Mouse (Mus musculus): ENCODE measurements around the gene Ctnnd1. TPM values are rescaled to one million over a fixed set of nuclear protein-coding genes. Genes with fewer than 3 reads are reported as not detected.

Gene Ctnnd1
- polyA plus RNA-seq, 1 experiment from 2014 or later, result 18.6 TPM

- Histone ChIP-seq H3K27me3 (replicated peaks) (no peaks in the 10 kb centered on the region), H3K9me3 (replicated peaks) (no peaks in the 10 kb centered on the region), H3K36me3 (peaks cover 45% of the 10 kb centered on the region), H3K4me2 (peak overlapping the region; percentile 87), H3K4me1 (peaks cover 28% of the 10 kb centered on the region), H3K4me3 (peak overlapping the region; percentile 93), H3K27ac (peak overlapping the region; percentile 86), H3K9ac (peak overlapping the region; percentile 88)
- 3% methylated on average over 39 of the region's 39 CpGs for WGBS (ENCODE audit: insufficient replicate concordance)
- ATAC-seq, result peak; percentile 66
Observed at GRCm38 (mm10) chr2:84669828-84670568, 19.4 kb upstream of the Ctnnd1 start.

- Histone ChIP-seq H3K9ac (no peak overlapping the region), H3K36me3 (peaks cover 17% of the 10 kb centered on the region), H3K9me3 (replicated peaks) (no peaks in the 10 kb centered on the region), H3K4me2 (no peak overlapping the region), H3K4me1 (peaks cover 24% of the 10 kb centered on the region), H3K27me3 (replicated peaks) (no peaks in the 10 kb centered on the region), H3K27ac (peak overlapping the region; percentile 36; the same call in 1 of the 2 replicates), H3K4me3 (no peak overlapping the region)
- ATAC-seq, result no peak
- 38% methylated on average over 12 of the region's 12 CpGs for WGBS (ENCODE audit: insufficient replicate concordance)
Observed at GRCm38 (mm10) chr2:84666081-84666480, 15.5 kb upstream of the Ctnnd1 start.

- no peaks in the 10 kb centered on the region for H3K9me3 ChIP-seq (replicated peaks)
- H3K36me3 ChIP-seq, result peaks cover 2% of the 10 kb centered on the region
- no peak for ATAC-seq
- H3K4me3 ChIP-seq, result no peak overlapping the region
- WGBS (ENCODE audit: insufficient replicate concordance), result 33% methylated on average over 2 of the region's 2 CpGs
- no peak overlapping the region for H3K9ac ChIP-seq
- no peaks in the 10 kb centered on the region for H3K27me3 ChIP-seq (replicated peaks)
- H3K4me2 ChIP-seq, result no peak overlapping the region
- H3K27ac ChIP-seq, result no peak overlapping the region
- H3K4me1 ChIP-seq, result peaks cover 12% of the 10 kb centered on the region; the same call in 1 of the 2 replicates
Observed at GRCm38 (mm10) chr2:84662866-84663265, 12.3 kb upstream of the Ctnnd1 start.

- Histone ChIP-seq H3K4me3 (no peak overlapping the region), H3K4me1 (peaks cover 5% of the 10 kb centered on the region; the same call in 1 of the 2 replicates), H3K4me2 (no peak overlapping the region), H3K27me3 (replicated peaks) (no peaks in the 10 kb centered on the region), H3K9me3 (replicated peaks) (no peaks in the 10 kb centered on the region), H3K9ac (no peak overlapping the region), H3K27ac (peak overlapping the region; percentile 41; the same call in 1 of the 2 replicates), H3K36me3 (no peaks in the 10 kb centered on the region)
- ATAC-seq, result peak; percentile 61; the same call in 1 of the 2 replicates
- 42% methylated on average over 3 of the region's 3 CpGs for WGBS (ENCODE audit: insufficient replicate concordance)
Observed at GRCm38 (mm10) chr2:84660253-84660652, 9.7 kb upstream of the Ctnnd1 start.

GRCm38 (mm10) chr2:84658806-84659205, 8.2 kb upstream of the Ctnnd1 start, which contains the start of gene Btbd18:
Gene Btbd18, plus strand, starts transcription at chr2:84659079.
- H3K4me2 ChIP-seq, result no peak within 1 kb of the TSS
- H3K27me3 ChIP-seq (replicated peaks), result no peaks in the 10 kb centered on the region
- H3K9ac ChIP-seq, result no peak within 1 kb of the TSS
- peak within 1 kb of the TSS; percentile 41; the same call in 1 of the 2 replicates for H3K27ac ChIP-seq
- WGBS (ENCODE audit: insufficient replicate concordance), result 86% methylated on average over 32 of the region's 32 CpGs
- no peaks in the 10 kb centered on the region for H3K9me3 ChIP-seq (replicated peaks)
- H3K36me3 ChIP-seq, result no peaks in the 10 kb centered on the region
- no peak within 1 kb of the TSS for H3K4me3 ChIP-seq
- H3K4me1 ChIP-seq, result peaks cover 5% of the 10 kb centered on the region; the same call in 1 of the 2 replicates
- no peak for ATAC-seq

GRCm38 (mm10) chr2:84655864-84656263, 5.3 kb upstream of the Ctnnd1 start:
- no peak for ATAC-seq
- Histone ChIP-seq H3K36me3 (no peaks in the 10 kb centered on the region), H3K9me3 (replicated peaks) (no peaks in the 10 kb centered on the region), H3K4me3 (no peak overlapping the region), H3K27me3 (replicated peaks) (no peaks in the 10 kb centered on the region), H3K4me1 (peaks cover 8% of the 10 kb centered on the region; the same call in 1 of the 2 replicates), H3K27ac (no peak overlapping the region), H3K4me2 (no peak overlapping the region), H3K9ac (no peak overlapping the region)
- WGBS (ENCODE audit: insufficient replicate concordance), result 25% methylated on average over 1 of the region's 1 CpGs

- H3K9me3 ChIP-seq (replicated peaks), result no peaks in the 10 kb centered on the region
- H3K9ac ChIP-seq, result no peak overlapping the region
- no peak for ATAC-seq
- no peak overlapping the region for H3K27ac ChIP-seq
- no peaks in the 10 kb centered on the region for H3K27me3 ChIP-seq (replicated peaks)
- no peaks in the 10 kb centered on the region for H3K36me3 ChIP-seq
- H3K4me1 ChIP-seq, result peaks cover 14% of the 10 kb centered on the region
- no peak overlapping the region for H3K4me3 ChIP-seq
- H3K4me2 ChIP-seq, result no peak overlapping the region
Observed at GRCm38 (mm10) chr2:84653354-84653753, 2.8 kb upstream of the Ctnnd1 start.

GRCm38 (mm10) chr2:84649674-84650073, 891 bp downstream of the Ctnnd1 start:
- Histone ChIP-seq H3K9ac (peak overlapping the region; percentile 83), H3K4me3 (peak overlapping the region; percentile 63), H3K36me3 (0 out of 2 replicates have a peak, but pooled peaks cover 4% of the 10 kb centered on the region), H3K9me3 (replicated peaks) (no peaks in the 10 kb centered on the region), H3K4me1 (peaks cover 29% of the 10 kb centered on the region), H3K4me2 (peak overlapping the region; percentile 74), H3K27ac (peak overlapping the region; percentile 33), H3K27me3 (replicated peaks) (no peaks in the 10 kb centered on the region)
- WGBS (ENCODE audit: insufficient replicate concordance), result under 1% methylated on average over 10 of the region's 10 CpGs
- peak; percentile 63 for ATAC-seq

GRCm38 (mm10) chr2:84648369-84648768, 2.2 kb downstream of the Ctnnd1 start:
- WGBS (ENCODE audit: insufficient replicate concordance), result 55% methylated on average over 6 of the region's 6 CpGs
- Histone ChIP-seq H3K27me3 (replicated peaks) (no peaks in the 10 kb centered on the region), H3K4me3 (peak overlapping the region; percentile 63), H3K9ac (peak overlapping the region; percentile 47; the same call in 1 of the 2 replicates), H3K36me3 (0 out of 2 replicates have a peak, but pooled peaks cover 4% of the 10 kb centered on the region), H3K4me1 (peaks cover 36% of the 10 kb centered on the region), H3K4me2 (peak overlapping the region; percentile 74), H3K9me3 (replicated peaks) (no peaks in the 10 kb centered on the region), H3K27ac (no peak overlapping the region)
- no peak for ATAC-seq

GRCm38 (mm10) chr2:84647051-84647568, 3.5 kb downstream of the Ctnnd1 start:
- 0 out of 2 replicates have a peak overlapping the region, but pooled peaks have one; percentile 74 for H3K4me2 ChIP-seq
- H3K27me3 ChIP-seq (replicated peaks), result no peaks in the 10 kb centered on the region
- no peak overlapping the region for H3K27ac ChIP-seq
- H3K4me1 ChIP-seq, result peaks cover 42% of the 10 kb centered on the region
- ATAC-seq, result no peak
- 0 out of 2 replicates have a peak, but pooled peaks cover 4% of the 10 kb centered on the region for H3K36me3 ChIP-seq
- H3K9ac ChIP-seq, result no peak overlapping the region
- 82% methylated on average over 6 of the region's 6 CpGs for WGBS (ENCODE audit: insufficient replicate concordance)
- no peak overlapping the region for H3K4me3 ChIP-seq
- H3K9me3 ChIP-seq (replicated peaks), result no peaks in the 10 kb centered on the region

- Histone ChIP-seq H3K4me3 (no peak overlapping the region), H3K4me2 (no peak overlapping the region), H3K36me3 (0 out of 2 replicates have a peak, but pooled peaks cover 4% of the 10 kb centered on the region), H3K27ac (no peak overlapping the region), H3K9me3 (replicated peaks) (no peaks in the 10 kb centered on the region), H3K27me3 (replicated peaks) (no peaks in the 10 kb centered on the region), H3K4me1 (peaks cover 47% of the 10 kb centered on the region), H3K9ac (no peak overlapping the region)
- no peak for ATAC-seq
- WGBS (ENCODE audit: insufficient replicate concordance), result 92% methylated on average over 1 of the region's 1 CpGs
Observed at GRCm38 (mm10) chr2:84646138-84646537, 4.4 kb downstream of the Ctnnd1 start.

- Histone ChIP-seq H3K9me3 (replicated peaks) (no peaks in the 10 kb centered on the region), H3K4me2 (no peak overlapping the region), H3K9ac (no peak overlapping the region), H3K27me3 (replicated peaks) (no peaks in the 10 kb centered on the region), H3K4me1 (peaks cover 64% of the 10 kb centered on the region), H3K27ac (no peak overlapping the region), H3K4me3 (no peak overlapping the region), H3K36me3 (no peaks in the 10 kb centered on the region)
- ATAC-seq, result no peak
Observed at GRCm38 (mm10) chr2:84640833-84641232, 9.7 kb downstream of the Ctnnd1 start.
